Mouse (Mus musculus) limb, embryonic 12.5 days (tissue): ENCODE measurements around the gene M1ap. TPM values are rescaled to one million over a fixed set of nuclear protein-coding genes. Genes with fewer than 3 reads are reported as not detected.

Experiments
- ATAC-seq: fragments of 200-750 bp; cut with Nextera tagmentation; 2 replicates; pipeline ENCODE4 v1.8.0; 2017; ENCODE audit warnings: low read depth, moderate TSS enrichment; ENCODE audit not compliant: insufficient number of reproducible peaks, insufficient read depth, low FRiP score, low TSS enrichment
- H3K27ac ChIP-seq: fragments of 300-500 bp; sonication (generic); 2 replicates; pipeline ENCODE4 v1.5.1; 2016; ENCODE audit warnings: mild to moderate bottlenecking, moderate library complexity
- H3K27me3 ChIP-seq: fragments of 300-500 bp; sonication (generic); 2 replicates; pipeline ENCODE4 v1.6.1; 2016; ENCODE audit warnings: mild to moderate bottlenecking, moderate library complexity
- H3K36me3 ChIP-seq: fragments of 300-500 bp; sonication (generic); 2 replicates; pipeline ENCODE4 v1.6.1; 2016; ENCODE audit warnings: mild to moderate bottlenecking, moderate library complexity
- H3K4me1 ChIP-seq: fragments of 300-500 bp; sonication (generic); replicated peaks from 2 replicates; pipeline ENCODE4 v1.6.1; 2016
- H3K4me2 ChIP-seq: fragments of 300-500 bp; sonication (generic); 2 replicates; pipeline ENCODE4 v1.6.1; 2016; ENCODE audit warnings: mild to moderate bottlenecking, moderate library complexity
- H3K4me3 ChIP-seq: fragments of 300-500 bp; sonication (generic); replicated peaks from 2 replicates; pipeline ENCODE4 v1.5.1; 2016; ENCODE audit warnings: mild to moderate bottlenecking
- H3K9ac ChIP-seq: fragments of 300-500 bp; sonication (generic); replicated peaks from 2 replicates; pipeline ENCODE4 v1.6.1; 2016; ENCODE audit warnings: mild to moderate bottlenecking, moderate library complexity
- H3K9me3 ChIP-seq: fragments of 300-500 bp; sonication (generic); 2 replicates; pipeline ENCODE4 v1.6.1; 2016; ENCODE audit warnings: mild to moderate bottlenecking, moderate library complexity
- WGBS: fragments of 180-500 bp; shearing (Covaris S2); methylation state at CpG from one replicate; pipeline ENCODE4 v1.1.7; 2016; 5-methylcytosine and 5-hydroxymethylcytosine counted together
- polyA plus RNA-seq: library from polyadenylated mRNA; unstranded; fragments of >200 nt; fragmentation: Nextera tagmentation; extraction: Ambion mirVana; gene quantifications from 2 replicates; pipeline ENCODE4 v1.2.1, GENCODE M21; 2016

Gene M1ap
- polyA plus RNA-seq, 1 experiment from 2014 or later = 0.20 TPM

DNA sequence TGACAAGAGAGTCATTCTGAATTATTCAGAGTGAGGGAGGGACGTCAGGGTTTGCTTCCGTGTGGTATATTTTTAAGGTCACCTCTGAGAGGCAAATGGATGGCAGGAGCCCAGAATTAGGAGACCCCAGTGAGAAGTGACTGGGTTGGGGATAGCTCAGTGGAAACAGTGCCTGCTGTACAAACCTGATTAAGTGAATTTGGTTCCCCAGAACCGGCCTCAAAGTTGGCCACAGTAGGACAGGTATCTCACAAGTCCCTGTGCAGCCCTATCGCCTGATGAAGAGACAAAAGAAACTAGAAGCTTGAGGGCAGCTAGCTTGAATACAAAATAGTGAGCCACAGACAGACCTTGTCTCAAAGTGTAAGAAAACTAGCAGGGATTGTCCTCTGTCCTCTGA is 30.2 kb upstream of the M1ap start:
- Histone ChIP-seq H3K27ac (no peak overlapping the region), H3K9ac (no peak overlapping the region), H3K4me1 (no peaks in the 10 kb centered on the region), H3K27me3 (peaks cover 13% of the 10 kb centered on the region), H3K4me2 (no peak overlapping the region), H3K36me3 (no peaks in the 10 kb centered on the region), H3K9me3 (no peaks in the 10 kb centered on the region), H3K4me3 (no peak overlapping the region)
- ATAC-seq = no peak
- WGBS = 88% methylated on average over 4 of the region's 4 CpGs

DNA sequence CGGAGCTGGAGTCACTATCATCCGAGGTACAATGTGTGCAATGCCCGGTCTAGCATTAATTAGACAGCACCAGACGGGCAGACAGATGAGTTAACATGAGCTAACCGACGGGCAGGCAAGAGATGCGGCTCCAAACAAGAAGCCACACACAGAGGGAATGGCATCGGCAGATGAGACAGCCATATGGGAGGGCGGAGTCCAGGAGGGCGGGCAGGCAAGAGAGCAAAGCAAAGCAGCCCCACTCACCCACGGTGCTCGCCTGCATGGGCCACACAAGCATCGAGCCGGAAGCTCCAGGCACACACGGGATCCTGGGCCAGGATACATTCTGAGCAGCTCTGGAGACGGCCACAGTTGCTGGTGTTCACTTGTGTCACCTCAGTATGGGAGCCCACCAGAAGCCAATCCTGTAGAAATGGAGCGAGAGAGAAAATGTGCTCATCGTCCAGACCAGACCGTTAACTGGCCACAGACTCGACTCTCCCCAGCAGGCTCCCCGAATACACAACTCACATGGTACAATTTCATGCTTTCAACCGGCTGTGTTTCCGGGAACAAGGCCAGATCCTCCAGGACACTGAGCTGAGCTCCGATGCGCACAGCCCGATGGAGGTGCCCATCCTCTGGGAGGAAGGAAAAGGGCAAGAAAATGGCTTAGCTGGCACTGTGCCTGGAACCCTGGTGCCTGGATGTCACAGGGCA is 29.5 kb upstream of the M1ap start:
- no peak overlapping the region for H3K9ac ChIP-seq
- no peak overlapping the region for H3K4me2 ChIP-seq
- no peaks in the 10 kb centered on the region for H3K36me3 ChIP-seq
- no peaks in the 10 kb centered on the region for H3K4me1 ChIP-seq
- ATAC-seq = no peak; the same call in 1 of the 2 replicates
- H3K4me3 ChIP-seq = no peak overlapping the region
- 74% methylated on average over 26 of the region's 26 CpGs for WGBS
- H3K27me3 ChIP-seq = peaks cover 14% of the 10 kb centered on the region
- no peaks in the 10 kb centered on the region for H3K9me3 ChIP-seq
- no peak overlapping the region for H3K27ac ChIP-seq

DNA sequence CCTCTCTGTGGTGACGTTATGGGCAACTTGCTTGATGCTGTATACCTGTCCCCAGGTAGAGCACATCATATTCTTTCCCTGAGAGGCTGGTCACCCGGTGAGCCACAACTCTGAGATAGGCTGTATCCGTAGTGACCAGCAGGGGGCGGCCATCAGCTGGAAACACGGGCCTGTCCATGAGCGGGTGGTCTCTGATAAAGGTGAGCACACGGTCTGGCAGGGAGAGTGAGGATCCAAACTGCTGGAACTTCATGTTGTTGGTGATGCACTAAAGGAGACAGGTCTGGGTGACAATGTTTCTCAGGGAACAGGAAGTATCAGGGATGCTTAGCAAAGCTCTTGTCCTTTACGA is 28.9 kb upstream of the M1ap start:
- peak; percentile 38; the same call in 1 of the 2 replicates for ATAC-seq
- H3K4me1 ChIP-seq = no peaks in the 10 kb centered on the region

DNA sequence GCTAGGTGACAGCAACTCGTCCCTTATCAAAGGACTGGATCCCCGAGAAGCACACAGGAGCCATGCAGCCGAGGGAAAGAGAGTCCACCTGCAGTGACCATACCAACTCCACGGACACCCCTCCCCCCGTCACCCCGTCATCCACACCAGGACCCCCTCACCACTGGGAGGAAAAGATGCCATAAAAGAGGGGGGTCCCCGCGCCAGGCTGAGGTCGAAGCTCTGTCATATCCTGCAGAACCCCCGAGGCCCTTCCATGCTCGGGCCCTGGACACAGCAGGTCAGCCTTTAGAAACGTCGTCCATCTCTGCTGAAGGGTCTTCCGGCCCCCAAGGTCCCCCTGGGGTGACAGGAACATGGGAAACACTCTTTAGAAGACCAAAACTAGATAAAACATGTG is 28.3 kb upstream of the M1ap start:
- Histone ChIP-seq H3K4me2 (no peak overlapping the region), H3K4me3 (no peak overlapping the region), H3K36me3 (no peaks in the 10 kb centered on the region), H3K9me3 (no peaks in the 10 kb centered on the region), H3K27me3 (peaks cover 16% of the 10 kb centered on the region), H3K27ac (no peak overlapping the region), H3K4me1 (no peaks in the 10 kb centered on the region), H3K9ac (no peak overlapping the region)
- no peak for ATAC-seq
- WGBS = 76% methylated on average over 14 of the region's 14 CpGs

More for the DNA sequence above, 28.9 kb upstream of the M1ap start:
- no peak overlapping the region for H3K27ac ChIP-seq
- H3K27me3 ChIP-seq = peaks cover 16% of the 10 kb centered on the region
- no peak overlapping the region for H3K9ac ChIP-seq
- no peaks in the 10 kb centered on the region for H3K9me3 ChIP-seq
- no peaks in the 10 kb centered on the region for H3K36me3 ChIP-seq
- H3K4me3 ChIP-seq = no peak overlapping the region
- 20% methylated on average over 8 of the region's 8 CpGs for WGBS
- no peak overlapping the region for H3K4me2 ChIP-seq

DNA sequence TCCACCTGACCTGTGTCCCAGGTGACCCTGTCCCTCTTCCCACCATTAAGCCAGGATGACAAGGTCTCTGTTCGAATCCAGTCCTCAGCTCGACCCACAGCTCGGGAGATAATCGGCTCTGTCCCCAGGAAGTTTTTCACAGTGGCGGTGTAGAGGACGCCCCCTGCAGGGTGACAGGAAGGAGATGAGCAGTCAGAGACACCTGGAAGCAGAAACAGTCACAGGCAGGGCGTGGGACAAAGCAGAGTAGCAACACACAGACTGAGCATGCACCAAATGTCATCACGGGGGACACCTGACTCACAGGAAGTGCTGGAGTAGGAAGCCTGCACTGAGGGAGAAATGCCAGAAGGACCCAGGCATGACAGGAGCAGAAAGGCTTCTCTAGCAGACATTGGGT is 27.2 kb upstream of the M1ap start:
- peaks cover 3% of the 10 kb centered on the region; the same call in 1 of the 2 replicates for H3K36me3 ChIP-seq

DNA sequence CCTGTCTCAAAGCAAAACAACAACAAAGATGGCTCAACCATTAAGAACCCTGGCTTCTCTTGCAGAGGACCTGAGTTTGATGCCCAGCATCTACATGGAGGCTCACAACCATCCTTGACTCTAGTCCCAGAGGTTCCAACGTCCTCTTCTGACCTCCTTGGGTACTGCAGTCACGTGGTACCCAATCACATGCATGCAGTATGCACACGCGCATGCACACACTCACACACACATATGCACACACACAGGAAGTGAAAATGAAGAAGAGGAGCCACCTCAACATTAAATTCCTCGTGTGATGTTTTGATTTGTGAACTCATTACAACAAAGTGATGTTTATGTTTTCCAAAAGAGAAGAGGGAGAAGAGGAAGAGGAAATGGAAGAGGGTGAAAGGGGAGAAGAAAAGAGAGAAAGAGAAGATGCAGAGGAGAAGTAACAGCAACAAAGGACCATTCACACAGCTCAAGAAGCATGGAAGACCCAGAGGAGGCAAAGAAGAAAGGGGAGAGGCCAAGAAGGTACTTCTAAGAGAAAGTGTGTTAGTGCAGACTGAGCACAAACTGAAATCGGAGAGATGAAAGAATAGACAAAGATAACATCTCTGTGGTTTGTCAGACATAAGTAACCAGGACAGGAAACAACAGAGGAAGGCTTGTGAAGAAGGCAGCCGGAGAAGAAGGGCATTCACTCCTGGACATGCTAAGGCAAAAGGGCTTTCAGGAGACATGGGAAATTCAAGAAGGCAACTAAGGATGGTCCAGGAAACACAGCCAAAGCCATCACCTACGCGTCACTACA is 25.1 kb upstream of the M1ap start:
- H3K27me3 ChIP-seq = peaks cover 16% of the 10 kb centered on the region
- no peak overlapping the region for H3K27ac ChIP-seq
- 79% methylated on average over 9 of the region's 9 CpGs for WGBS
- H3K9ac ChIP-seq = no peak overlapping the region
- no peaks in the 10 kb centered on the region for H3K9me3 ChIP-seq
- H3K4me2 ChIP-seq = no peak overlapping the region
- peaks cover 3% of the 10 kb centered on the region; the same call in 1 of the 2 replicates for H3K36me3 ChIP-seq
- ATAC-seq = no peak
- no peaks in the 10 kb centered on the region for H3K4me1 ChIP-seq
- no peak overlapping the region for H3K4me3 ChIP-seq

More for the DNA sequence above, 27.2 kb upstream of the M1ap start:
- H3K9me3 ChIP-seq = no peaks in the 10 kb centered on the region
- no peaks in the 10 kb centered on the region for H3K4me1 ChIP-seq
- H3K4me3 ChIP-seq = no peak overlapping the region
- no peak for ATAC-seq
- no peak overlapping the region for H3K4me2 ChIP-seq
- H3K27ac ChIP-seq = no peak overlapping the region
- no peak overlapping the region for H3K9ac ChIP-seq
- H3K27me3 ChIP-seq = peaks cover 16% of the 10 kb centered on the region
- 56% methylated on average over 8 of the region's 8 CpGs for WGBS

DNA sequence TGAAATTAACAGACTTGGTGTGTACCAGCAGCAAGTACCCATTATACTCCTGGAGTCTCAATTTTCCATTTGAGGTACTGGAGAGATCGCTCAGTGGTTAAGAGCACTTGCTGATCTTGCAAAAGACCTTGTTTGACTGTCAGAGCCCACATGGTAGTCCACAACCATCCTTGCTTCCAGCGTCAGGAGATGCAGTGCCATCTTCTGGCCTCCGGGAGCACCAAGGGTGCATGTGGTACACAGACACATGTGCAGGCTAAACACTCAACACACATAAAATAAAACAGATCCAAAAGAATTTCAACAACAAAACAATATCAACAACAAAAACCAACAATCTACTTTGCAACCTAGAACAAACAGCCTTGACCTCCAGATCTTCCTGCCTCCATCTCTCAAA is 21.7 kb upstream of the M1ap start:
- peaks cover 3% of the 10 kb centered on the region; the same call in 1 of the 2 replicates for H3K27me3 ChIP-seq
- H3K4me1 ChIP-seq = no peaks in the 10 kb centered on the region
- no peak overlapping the region for H3K4me3 ChIP-seq
- ATAC-seq = no peak
- peaks cover 3% of the 10 kb centered on the region; the same call in 1 of the 2 replicates for H3K36me3 ChIP-seq
- no peak overlapping the region for H3K9ac ChIP-seq
- whole genome bisulfite sequencing = 67% methylated on average over 3 of the region's 3 CpGs
- H3K9me3 ChIP-seq = no peaks in the 10 kb centered on the region
- H3K4me2 ChIP-seq = no peak overlapping the region
- no peak overlapping the region for H3K27ac ChIP-seq

DNA sequence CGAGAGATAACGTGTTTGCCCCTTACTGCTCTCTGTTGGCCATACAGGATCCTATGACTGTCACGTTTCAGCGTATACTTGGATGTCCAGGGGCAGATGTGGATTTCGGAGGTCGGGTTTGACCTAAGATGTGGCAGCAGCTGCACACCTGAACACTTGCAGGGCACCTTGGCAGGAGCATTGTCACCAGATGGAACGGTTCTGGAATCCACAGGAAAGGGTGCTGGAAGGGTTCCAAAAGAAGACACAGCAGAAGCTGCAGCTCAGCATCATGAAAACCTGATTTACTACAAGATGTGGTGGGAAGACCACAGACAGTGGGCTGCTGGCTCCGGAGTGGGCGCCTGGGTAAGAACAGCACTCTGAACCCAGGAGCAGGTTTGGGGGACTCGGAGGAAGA is 20.6 kb upstream of the M1ap start:
- no peak overlapping the region for H3K4me2 ChIP-seq
- H3K36me3 ChIP-seq = peaks cover 3% of the 10 kb centered on the region; the same call in 1 of the 2 replicates
- H3K9me3 ChIP-seq = no peaks in the 10 kb centered on the region
- no peak for ATAC-seq
- 80% methylated on average over 10 of the region's 10 CpGs for WGBS
- no peaks in the 10 kb centered on the region for H3K4me1 ChIP-seq
- peaks cover 6% of the 10 kb centered on the region for H3K27me3 ChIP-seq
- H3K9ac ChIP-seq = no peak overlapping the region
- no peak overlapping the region for H3K27ac ChIP-seq
- H3K4me3 ChIP-seq = no peak overlapping the region

DNA sequence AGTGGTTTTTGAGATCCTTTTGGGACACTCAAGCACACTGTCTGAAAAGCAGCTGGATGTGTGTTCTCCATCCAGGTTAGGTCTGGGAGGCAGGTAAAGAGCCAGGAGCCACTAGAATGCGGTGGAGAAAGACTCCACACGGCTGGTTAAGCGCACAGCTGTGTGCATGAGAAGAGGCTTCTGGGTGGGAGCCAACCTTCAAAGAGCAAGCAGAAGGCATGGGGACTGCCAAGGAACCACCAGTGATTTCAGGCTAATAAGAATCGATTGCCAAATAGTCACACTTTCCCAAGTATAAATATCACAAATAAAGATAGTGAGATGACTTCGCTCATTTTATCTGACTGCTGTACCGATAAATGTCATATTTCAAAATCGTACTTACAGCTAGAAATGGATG is 20.2 kb upstream of the M1ap start:
- peaks cover 6% of the 10 kb centered on the region for H3K27me3 ChIP-seq
- H3K4me2 ChIP-seq = no peak overlapping the region
- WGBS = 89% methylated on average over 7 of the region's 7 CpGs
- H3K4me1 ChIP-seq = no peaks in the 10 kb centered on the region
- H3K36me3 ChIP-seq = peaks cover 3% of the 10 kb centered on the region; the same call in 1 of the 2 replicates
- H3K9me3 ChIP-seq = no peaks in the 10 kb centered on the region
- ATAC-seq = no peak
- H3K9ac ChIP-seq = no peak overlapping the region
- no peak overlapping the region for H3K4me3 ChIP-seq
- H3K27ac ChIP-seq = no peak overlapping the region

DNA sequence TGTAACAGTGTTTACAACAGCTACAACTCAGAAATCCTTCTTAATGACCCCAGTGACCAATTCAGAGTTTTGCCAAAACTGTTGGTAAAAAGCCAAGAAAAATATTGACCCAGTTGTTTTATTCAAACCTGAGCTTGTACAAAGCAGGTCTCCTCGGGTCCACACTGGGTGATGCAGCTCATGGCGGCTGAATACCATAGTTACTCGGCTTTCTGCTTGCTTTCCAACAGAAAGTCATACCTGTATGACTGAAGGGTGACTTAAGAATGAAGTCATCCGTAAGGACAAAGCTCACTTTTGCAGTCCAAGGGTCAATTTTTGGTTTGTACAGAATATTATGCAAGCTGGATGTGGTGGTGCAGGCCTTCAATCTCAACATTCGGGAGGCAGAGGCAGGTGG is 19.1 kb upstream of the M1ap start:
- Histone ChIP-seq H3K4me2 (no peak overlapping the region), H3K4me3 (no peak overlapping the region), H3K27ac (no peak overlapping the region), H3K9me3 (no peaks in the 10 kb centered on the region), H3K36me3 (peaks cover 3% of the 10 kb centered on the region; the same call in 1 of the 2 replicates), H3K9ac (no peak overlapping the region), H3K4me1 (no peaks in the 10 kb centered on the region), H3K27me3 (peaks cover 3% of the 10 kb centered on the region)
- 79% methylated on average over 5 of the region's 5 CpGs for WGBS
- ATAC-seq = no peak

DNA sequence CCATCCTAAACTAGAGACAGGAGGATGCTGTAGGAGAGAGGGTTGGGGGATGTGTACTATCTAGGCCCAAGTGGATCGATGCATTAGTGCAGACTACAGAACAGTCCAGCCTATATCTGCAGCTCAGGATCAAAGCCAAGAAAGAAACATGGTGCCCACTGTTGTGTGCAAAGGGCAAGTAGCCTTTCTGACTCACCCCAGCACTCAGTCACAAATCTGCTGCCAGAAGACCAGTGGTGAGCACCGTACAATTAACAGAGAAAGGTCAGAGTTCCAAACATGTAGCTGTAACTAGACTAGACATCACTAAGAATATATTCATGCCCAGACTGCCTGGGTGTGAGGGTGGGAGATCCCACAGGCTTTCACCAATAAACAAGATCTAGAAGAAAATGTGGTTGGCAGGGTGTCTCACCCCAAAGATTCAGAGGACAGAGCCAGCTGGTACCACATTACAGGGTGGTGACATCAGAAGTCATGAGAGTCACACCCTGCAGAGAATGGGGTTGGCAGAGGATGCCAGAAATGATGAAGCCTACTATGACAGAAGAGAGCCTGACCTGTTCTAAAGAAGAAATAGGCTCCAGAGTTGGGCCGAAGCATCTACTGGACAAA is 12.0 kb upstream of the M1ap start:
- peaks cover 5% of the 10 kb centered on the region; the same call in 1 of the 2 replicates for H3K4me1 ChIP-seq
- no peak overlapping the region for H3K9ac ChIP-seq
- H3K36me3 ChIP-seq = no peaks in the 10 kb centered on the region
- H3K4me2 ChIP-seq = no peak overlapping the region
- ATAC-seq = no peak
- WGBS = 91% methylated on average over 3 of the region's 3 CpGs
- peaks cover 35% of the 10 kb centered on the region for H3K27me3 ChIP-seq
- no peak overlapping the region for H3K27ac ChIP-seq
- H3K9me3 ChIP-seq = no peaks in the 10 kb centered on the region
- no peak overlapping the region for H3K4me3 ChIP-seq
